Mouse (Mus musculus) kidney, adult 2 months (tissue): ENCODE measurements at regions not wholly inside any gene's neighbourhood (a gene's known extent, or its start where the extent isn't known, plus 50 kb on each side); places are given as distances from the start of the nearest gene placed in this dataset.

Source experiments
- CTCF ChIP-seq: fragments of 200-500 bp; conservative IDR thresholded peaks from 2 replicates; pipeline ENCODE4 v1.5.1; 2011; ENCODE audit warnings: low read depth, mild to moderate bottlenecking, control low read depth, low read length, moderate library complexity, mixed read lengths; ENCODE audit not compliant: insufficient read depth, insufficient read length
- POLR2A ChIP-seq: fragments of 200-500 bp; IDR thresholded peaks from one replicate; pipeline ENCODE4 v1.6.1; 2011; ENCODE audit warnings: low read depth, low read length, control low read depth

DNA sequence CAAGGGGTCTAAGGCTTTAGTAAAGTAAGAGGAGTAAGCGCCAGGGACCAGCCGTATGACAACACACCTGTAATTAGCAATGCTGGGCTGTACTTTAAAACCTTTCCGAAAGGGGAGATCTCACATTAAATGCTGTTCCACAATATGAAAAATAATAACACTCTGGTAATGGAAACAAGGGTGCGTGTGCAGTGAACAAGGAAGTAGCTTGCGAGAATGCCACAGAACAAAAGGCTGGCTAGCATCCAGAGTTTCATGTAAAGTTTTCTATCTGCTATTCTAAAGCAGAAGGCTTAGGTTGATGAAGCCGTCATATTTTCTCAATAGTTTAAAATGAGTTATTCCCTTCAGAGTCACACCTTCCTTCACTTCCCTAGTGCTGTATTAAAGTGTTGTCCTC, 83.6 kb downstream of the Car2 start:
- TF ChIP-seq POLR2A (no peak), CTCF (no peak)
